Mouse (Mus musculus) E14TG2a.4 (cell line): Measurements from ENCODE around the gene Cfap69.

Source experiments
- H3K27me3 ChIP-seq: 2 replicates; pipeline ENCODE4 v1.6.1; 2014; ENCODE audit warnings: low read length, control low read depth; ENCODE audit not compliant: insufficient read depth
- H3K36me3 ChIP-seq: 2 replicates; pipeline ENCODE4 v1.6.1; 2014; ENCODE audit warnings: low read length, control low read depth; ENCODE audit not compliant: insufficient read depth
- H3K4me1 ChIP-seq: replicated peaks from 2 replicates; pipeline ENCODE4 v1.6.1; 2014; ENCODE audit warnings: low read depth, low read length, control low read depth
- H3K4me3 ChIP-seq: replicated peaks from 2 replicates; pipeline ENCODE4 v1.5.1; 2014; ENCODE audit warnings: mild to moderate bottlenecking, low read length
- H3K9me3 ChIP-seq: 2 replicates; pipeline ENCODE4 v1.6.1; 2014; ENCODE audit warnings: low read length, control low read depth
- CTCF ChIP-seq: conservative IDR thresholded peaks from 2 replicates; pipeline ENCODE4 v1.5.1; 2014; ENCODE audit warnings: low read length
- NANOG ChIP-seq: IDR thresholded peaks from 2 replicates; pipeline ENCODE4 v1.6.1; 2014; ENCODE audit warnings: borderline replicate concordance, low read length, mixed read lengths
- POU5F1 ChIP-seq: IDR thresholded peaks from 2 replicates; pipeline ENCODE4 v1.6.1; 2014; ENCODE audit warnings: low read length, borderline replicate concordance

The Cfap69 gene

GRCm38 (mm10) chr5:5663655-5664370 lies at the start of gene Cfap69:
TSS of gene Cfap69 (minus strand) at chr5:5664239.
- peak within 1 kb of the TSS; percentile 98 for H3K4me3 ChIP-seq
- H3K9me3 ChIP-seq = no peaks in the 10 kb centered on the region
- TF ChIP-seq NANOG = no peak
- TF ChIP-seq CTCF = no peak
- no peak for TF ChIP-seq POU5F1

GRCm38 (mm10) chr5:5711032-5711431 lies 47.0 kb upstream of the Cfap69 start:
- Histone ChIP-seq H3K27me3 (no peaks in the 10 kb centered on the region), H3K4me3 (no peak overlapping the region), H3K4me1 (peaks cover 32% of the 10 kb centered on the region), H3K9me3 (no peaks in the 10 kb centered on the region), H3K36me3 (no peaks in the 10 kb centered on the region)
- no peak for TF ChIP-seq NANOG
- TF ChIP-seq POU5F1 = no peak

More at GRCm38 (mm10) chr5:5663655-5664370, at the start of gene Cfap69:
- peaks cover 11% of the 10 kb centered on the region for H3K4me1 ChIP-seq
- peaks cover 4% of the 10 kb centered on the region for H3K36me3 ChIP-seq
- H3K27me3 ChIP-seq = 0 out of 2 replicates have a peak, but pooled peaks cover 3% of the 10 kb centered on the region

- H3K27me3 ChIP-seq = no peaks in the 10 kb centered on the region
- H3K4me3 ChIP-seq = peak overlapping the region; percentile 53
- no peak for TF ChIP-seq CTCF
- TF ChIP-seq POU5F1 = no peak
- TF ChIP-seq NANOG = no peak
- H3K9me3 ChIP-seq = no peaks in the 10 kb centered on the region
- H3K36me3 ChIP-seq = no peaks in the 10 kb centered on the region
- H3K4me1 ChIP-seq = peaks cover 47% of the 10 kb centered on the region
These were observed 43.6 kb upstream of the Cfap69 start for GRCm38 (mm10) chr5:5707341-5708278.

- H3K36me3 ChIP-seq = no peaks in the 10 kb centered on the region
- H3K4me1 ChIP-seq = peaks cover 65% of the 10 kb centered on the region
- no peaks in the 10 kb centered on the region for H3K27me3 ChIP-seq
- no peaks in the 10 kb centered on the region for H3K9me3 ChIP-seq
- no peak for TF ChIP-seq NANOG
- no peak for TF ChIP-seq POU5F1
- no peak for TF ChIP-seq CTCF
- no peak overlapping the region for H3K4me3 ChIP-seq
These were observed 41.0 kb upstream of the Cfap69 start for GRCm38 (mm10) chr5:5705019-5705418.

GRCm38 (mm10) chr5:5700386-5700785 lies 36.3 kb upstream of the Cfap69 start:
- H3K4me3 ChIP-seq = no peak overlapping the region
- peaks cover 68% of the 10 kb centered on the region for H3K4me1 ChIP-seq
- no peaks in the 10 kb centered on the region for H3K36me3 ChIP-seq
- H3K27me3 ChIP-seq = no peaks in the 10 kb centered on the region
- TF ChIP-seq POU5F1 (no peak), NANOG (no peak)
- H3K9me3 ChIP-seq = peaks cover 3% of the 10 kb centered on the region; the same call in 1 of the 2 replicates

GRCm38 (mm10) chr5:5698830-5699229 lies 34.8 kb upstream of the Cfap69 start:
- Histone ChIP-seq H3K36me3 (no peaks in the 10 kb centered on the region), H3K9me3 (peaks cover 3% of the 10 kb centered on the region; the same call in 1 of the 2 replicates), H3K27me3 (no peaks in the 10 kb centered on the region), H3K4me1 (peaks cover 66% of the 10 kb centered on the region), H3K4me3 (no peak overlapping the region)
- TF ChIP-seq CTCF (no peak), NANOG (peak; percentile 67; the same call in 1 of the 2 replicates), POU5F1 (peak; percentile 41; the same call in 1 of the 2 replicates)

GRCm38 (mm10) chr5:5695401-5695942 lies 31.4 kb upstream of the Cfap69 start:
- peaks cover 74% of the 10 kb centered on the region for H3K4me1 ChIP-seq
- H3K4me3 ChIP-seq = no peak overlapping the region
- no peaks in the 10 kb centered on the region for H3K36me3 ChIP-seq
- TF ChIP-seq POU5F1 (no peak), CTCF (no peak)
- H3K9me3 ChIP-seq = peaks cover 3% of the 10 kb centered on the region; the same call in 1 of the 2 replicates
- H3K27me3 ChIP-seq = no peaks in the 10 kb centered on the region
